Mouse (Mus musculus) embryonic fibroblast, embryonic 13.5 days (primary cell): ENCODE results near the gene Gpn3.

Source experiments
- CTCF ChIP-seq: IDR thresholded peaks from 2 replicates; pipeline ENCODE4 v1.5.1; 2011; ENCODE audit warnings: mild to moderate bottlenecking, control low read depth, low read length, moderate library complexity, borderline replicate concordance; ENCODE audit not compliant: insufficient read depth
- POLR2A ChIP-seq: IDR thresholded peaks from 2 replicates; pipeline ENCODE4 v1.6.1; 2011; ENCODE audit warnings: low read depth, mild to moderate bottlenecking, control low read depth, low read length, moderate library complexity

DNA sequence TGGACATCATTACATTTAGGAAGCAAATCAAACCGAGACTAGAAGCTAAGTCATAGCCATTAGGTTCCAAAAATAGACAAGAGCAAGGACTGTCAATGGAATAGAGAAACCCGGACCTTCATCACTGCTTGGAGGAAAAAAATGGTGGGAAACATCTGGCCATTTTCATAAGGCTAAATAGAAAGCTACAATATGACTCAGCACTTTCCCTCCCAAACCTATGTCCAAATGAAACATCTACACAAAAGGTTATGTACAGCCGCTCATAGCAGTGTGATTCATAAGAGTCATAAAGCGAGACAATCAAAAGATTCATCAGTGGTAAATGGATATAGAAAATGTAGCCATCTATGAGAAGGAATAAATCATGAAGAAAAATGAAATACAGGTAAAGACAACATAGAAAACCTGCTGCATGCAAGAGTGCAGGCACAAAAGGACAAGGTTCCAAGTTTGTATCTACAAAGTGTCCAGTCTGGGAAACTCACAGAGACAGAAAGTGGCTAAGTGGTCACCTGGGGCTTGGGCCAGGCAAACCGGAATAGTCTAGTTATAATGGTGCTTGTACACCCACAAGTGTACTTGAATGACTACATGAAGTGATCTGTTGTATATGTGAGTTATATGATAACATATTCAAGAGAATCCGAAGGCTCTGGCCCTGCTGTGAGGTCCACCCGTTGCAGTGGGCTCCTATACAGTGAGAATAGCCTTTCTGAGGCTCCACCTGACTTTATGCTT, 35.0 kb upstream of the Gpn3 start:
- no peak for TF ChIP-seq CTCF
- TF ChIP-seq POLR2A: no peak
